Mouse (Mus musculus): ENCODE measurements around the gene Wnt7b. TPM values are rescaled to one million over a fixed set of nuclear protein-coding genes. Genes with fewer than 3 reads are reported as not detected.

The Wnt7b gene
- polyA plus RNA-seq, 1 experiment from 2014 or later, result 0.66 TPM

- Histone ChIP-seq H3K9ac (ENCODE audit: low read depth, low read length) (no peak overlapping the region), H3K27me3 (replicated peaks; ENCODE audit: control insufficient read depth, insufficient read depth, low read length) (no peaks in the 10 kb centered on the region), H3K4me1 (ENCODE audit: control insufficient read depth, insufficient read depth, low read length) (peaks cover 22% of the 10 kb centered on the region), H3K4me2 (ENCODE audit: low read depth, low read length) (no peak overlapping the region), H3K27ac (ENCODE audit: low read length) (no peak overlapping the region), H3K36me3 (ENCODE audit: control insufficient read depth, insufficient read depth, low read length) (no peaks in the 10 kb centered on the region), H3K9me3 (ENCODE audit: control insufficient read depth, low read length) (no peaks in the 10 kb centered on the region), H3K4me3 (ENCODE audit: low read length) (no peak overlapping the region)
- WGBS, result 42% methylated on average over 5 of the region's 5 CpGs
- ATAC-seq, result no peak
Measured at GRCm38 (mm10) chr15:85603422-85603821, 21.1 kb upstream of the Wnt7b start.

GRCm38 (mm10) chr15:85602733-85603132 lies 20.5 kb upstream of the Wnt7b start:
- no peak for ATAC-seq
- H3K27me3 ChIP-seq (replicated peaks; ENCODE audit: control insufficient read depth, insufficient read depth, low read length), result no peaks in the 10 kb centered on the region
- H3K4me3 ChIP-seq (ENCODE audit: low read length), result no peak overlapping the region
- 73% methylated on average over 6 of the region's 6 CpGs for WGBS
- H3K4me2 ChIP-seq (ENCODE audit: low read depth, low read length), result no peak overlapping the region
- H3K9ac ChIP-seq (ENCODE audit: low read depth, low read length), result no peak overlapping the region
- peaks cover 22% of the 10 kb centered on the region for H3K4me1 ChIP-seq (ENCODE audit: control insufficient read depth, insufficient read depth, low read length)
- no peaks in the 10 kb centered on the region for H3K9me3 ChIP-seq (ENCODE audit: control insufficient read depth, low read length)
- no peak overlapping the region for H3K27ac ChIP-seq (ENCODE audit: low read length)
- no peaks in the 10 kb centered on the region for H3K36me3 ChIP-seq (ENCODE audit: control insufficient read depth, insufficient read depth, low read length)

- no peak overlapping the region for H3K4me3 ChIP-seq (ENCODE audit: low read length)
- no peak overlapping the region for H3K9ac ChIP-seq (ENCODE audit: low read depth, low read length)
- H3K36me3 ChIP-seq (ENCODE audit: control insufficient read depth, insufficient read depth, low read length), result no peaks in the 10 kb centered on the region
- H3K27ac ChIP-seq (ENCODE audit: low read length), result no peak overlapping the region
- no peak overlapping the region for H3K4me2 ChIP-seq (ENCODE audit: low read depth, low read length)
- H3K4me1 ChIP-seq (ENCODE audit: control insufficient read depth, insufficient read depth, low read length), result peaks cover 22% of the 10 kb centered on the region
- no peaks in the 10 kb centered on the region for H3K9me3 ChIP-seq (ENCODE audit: control insufficient read depth, low read length)
- no peaks in the 10 kb centered on the region for H3K27me3 ChIP-seq (replicated peaks; ENCODE audit: control insufficient read depth, insufficient read depth, low read length)
- ATAC-seq, result no peak
- WGBS, result 89% methylated on average over 5 of the region's 5 CpGs
Measured at GRCm38 (mm10) chr15:85602021-85602420, 19.7 kb upstream of the Wnt7b start.

GRCm38 (mm10) chr15:85601202-85601601 lies 18.9 kb upstream of the Wnt7b start:
- no peaks in the 10 kb centered on the region for H3K9me3 ChIP-seq (ENCODE audit: control insufficient read depth, low read length)
- H3K4me2 ChIP-seq (ENCODE audit: low read depth, low read length), result no peak overlapping the region
- WGBS, result 75% methylated on average over 4 of the region's 4 CpGs
- ATAC-seq, result no peak
- H3K27me3 ChIP-seq (replicated peaks; ENCODE audit: control insufficient read depth, insufficient read depth, low read length), result no peaks in the 10 kb centered on the region
- no peak overlapping the region for H3K27ac ChIP-seq (ENCODE audit: low read length)
- peaks cover 22% of the 10 kb centered on the region for H3K4me1 ChIP-seq (ENCODE audit: control insufficient read depth, insufficient read depth, low read length)
- H3K36me3 ChIP-seq (ENCODE audit: control insufficient read depth, insufficient read depth, low read length), result no peaks in the 10 kb centered on the region
- no peak overlapping the region for H3K9ac ChIP-seq (ENCODE audit: low read depth, low read length)
- H3K4me3 ChIP-seq (ENCODE audit: low read length), result no peak overlapping the region

GRCm38 (mm10) chr15:85600696-85601094 lies 18.4 kb upstream of the Wnt7b start:
- no peak overlapping the region for H3K27ac ChIP-seq (ENCODE audit: low read length)
- ATAC-seq, result peak; percentile 6; the same call in 1 of the 2 replicates
- no peaks in the 10 kb centered on the region for H3K36me3 ChIP-seq (ENCODE audit: control insufficient read depth, insufficient read depth, low read length)
- no peaks in the 10 kb centered on the region for H3K27me3 ChIP-seq (replicated peaks; ENCODE audit: control insufficient read depth, insufficient read depth, low read length)
- H3K4me3 ChIP-seq (ENCODE audit: low read length), result no peak overlapping the region
- peaks cover 18% of the 10 kb centered on the region for H3K4me1 ChIP-seq (ENCODE audit: control insufficient read depth, insufficient read depth, low read length)
- no peak overlapping the region for H3K9ac ChIP-seq (ENCODE audit: low read depth, low read length)
- no peak overlapping the region for H3K4me2 ChIP-seq (ENCODE audit: low read depth, low read length)
- 37% methylated on average over 7 of the region's 7 CpGs for WGBS
- H3K9me3 ChIP-seq (ENCODE audit: control insufficient read depth, low read length), result no peaks in the 10 kb centered on the region

GRCm38 (mm10) chr15:85599887-85600695 lies 17.8 kb upstream of the Wnt7b start:
- Histone ChIP-seq H3K27ac (ENCODE audit: low read length) (peak overlapping the region; percentile 20), H3K9ac (ENCODE audit: low read depth, low read length) (no peak overlapping the region; the same call in 1 of the 2 replicates), H3K4me3 (ENCODE audit: low read length) (no peak overlapping the region), H3K9me3 (ENCODE audit: control insufficient read depth, low read length) (no peaks in the 10 kb centered on the region), H3K27me3 (replicated peaks; ENCODE audit: control insufficient read depth, insufficient read depth, low read length) (no peaks in the 10 kb centered on the region), H3K4me1 (ENCODE audit: control insufficient read depth, insufficient read depth, low read length) (peaks cover 17% of the 10 kb centered on the region), H3K36me3 (ENCODE audit: control insufficient read depth, insufficient read depth, low read length) (no peaks in the 10 kb centered on the region), H3K4me2 (ENCODE audit: low read depth, low read length) (peak overlapping the region; percentile 23; the same call in 1 of the 2 replicates)
- WGBS, result 22% methylated on average over 18 of the region's 18 CpGs
- peak; percentile 78 for ATAC-seq

- Histone ChIP-seq H3K4me2 (ENCODE audit: low read depth, low read length) (no peak overlapping the region), H3K4me3 (ENCODE audit: low read length) (no peak overlapping the region), H3K36me3 (ENCODE audit: control insufficient read depth, insufficient read depth, low read length) (no peaks in the 10 kb centered on the region), H3K9me3 (ENCODE audit: control insufficient read depth, low read length) (no peaks in the 10 kb centered on the region), H3K27ac (ENCODE audit: low read length) (peak overlapping the region; percentile 45), H3K9ac (ENCODE audit: low read depth, low read length) (peak overlapping the region; percentile 29; the same call in 1 of the 2 replicates), H3K27me3 (replicated peaks; ENCODE audit: control insufficient read depth, insufficient read depth, low read length) (no peaks in the 10 kb centered on the region), H3K4me1 (ENCODE audit: control insufficient read depth, insufficient read depth, low read length) (peaks cover 17% of the 10 kb centered on the region)
- WGBS, result 42% methylated on average over 17 of the region's 17 CpGs
- ATAC-seq, result peak; percentile 28
Measured at GRCm38 (mm10) chr15:85598984-85599886, 17.0 kb upstream of the Wnt7b start.

GRCm38 (mm10) chr15:85598443-85598842 lies 16.2 kb upstream of the Wnt7b start:
- no peaks in the 10 kb centered on the region for H3K27me3 ChIP-seq (replicated peaks; ENCODE audit: control insufficient read depth, insufficient read depth, low read length)
- no peak overlapping the region for H3K4me2 ChIP-seq (ENCODE audit: low read depth, low read length)
- WGBS, result 67% methylated on average over 5 of the region's 5 CpGs
- H3K27ac ChIP-seq (ENCODE audit: low read length), result no peak overlapping the region
- H3K4me1 ChIP-seq (ENCODE audit: control insufficient read depth, insufficient read depth, low read length), result peaks cover 17% of the 10 kb centered on the region
- ATAC-seq, result no peak
- no peak overlapping the region for H3K4me3 ChIP-seq (ENCODE audit: low read length)
- no peak overlapping the region for H3K9ac ChIP-seq (ENCODE audit: low read depth, low read length)
- no peaks in the 10 kb centered on the region for H3K9me3 ChIP-seq (ENCODE audit: control insufficient read depth, low read length)
- no peaks in the 10 kb centered on the region for H3K36me3 ChIP-seq (ENCODE audit: control insufficient read depth, insufficient read depth, low read length)

GRCm38 (mm10) chr15:85597403-85597802 lies 15.1 kb upstream of the Wnt7b start:
- no peaks in the 10 kb centered on the region for H3K36me3 ChIP-seq (ENCODE audit: control insufficient read depth, insufficient read depth, low read length)
- peaks cover 17% of the 10 kb centered on the region for H3K4me1 ChIP-seq (ENCODE audit: control insufficient read depth, insufficient read depth, low read length)
- H3K27ac ChIP-seq (ENCODE audit: low read length), result no peak overlapping the region
- no peak for ATAC-seq
- H3K27me3 ChIP-seq (replicated peaks; ENCODE audit: control insufficient read depth, insufficient read depth, low read length), result no peaks in the 10 kb centered on the region
- 71% methylated on average over 3 of the region's 3 CpGs for WGBS
- H3K4me3 ChIP-seq (ENCODE audit: low read length), result no peak overlapping the region
- H3K9me3 ChIP-seq (ENCODE audit: control insufficient read depth, low read length), result no peaks in the 10 kb centered on the region
- no peak overlapping the region for H3K4me2 ChIP-seq (ENCODE audit: low read depth, low read length)
- H3K9ac ChIP-seq (ENCODE audit: low read depth, low read length), result no peak overlapping the region

All from intestine, embryonic 16.5 days (tissue).